Mouse (Mus musculus): Measurements from ENCODE around the gene Eif4a2. TPM values are rescaled to one million over a fixed set of nuclear protein-coding genes. Genes with fewer than 3 reads are reported as not detected.
"Not testable (repeated sequence)": the region's sequence is repeated elsewhere in the genome, so short reads cannot be mapped to it uniquely, and the experiment has no call there.

Gene Eif4a2
- 100 to 1,000 TPM; 884 to 895 TPM for total RNA-seq (2021)

- intact Hi-C loops (cut with DNase I) = loop anchor here (1.0 to 5.0 kb wide), 2 partner anchors 20 to 250 kb away; partner anchors contain the start of genes Dnajb11, Rfc4 and Tbccd1
- peak; percentile 93 to 94 for DNase-seq (ENCODE audit: low spot score in 2 of 2)
Observed at GRCm38 (mm10) chr16:23107231-23107942, at the start of gene Eif4a2. TSS of gene Eif4a2 (plus strand) at chr16:23107444.

DNA sequence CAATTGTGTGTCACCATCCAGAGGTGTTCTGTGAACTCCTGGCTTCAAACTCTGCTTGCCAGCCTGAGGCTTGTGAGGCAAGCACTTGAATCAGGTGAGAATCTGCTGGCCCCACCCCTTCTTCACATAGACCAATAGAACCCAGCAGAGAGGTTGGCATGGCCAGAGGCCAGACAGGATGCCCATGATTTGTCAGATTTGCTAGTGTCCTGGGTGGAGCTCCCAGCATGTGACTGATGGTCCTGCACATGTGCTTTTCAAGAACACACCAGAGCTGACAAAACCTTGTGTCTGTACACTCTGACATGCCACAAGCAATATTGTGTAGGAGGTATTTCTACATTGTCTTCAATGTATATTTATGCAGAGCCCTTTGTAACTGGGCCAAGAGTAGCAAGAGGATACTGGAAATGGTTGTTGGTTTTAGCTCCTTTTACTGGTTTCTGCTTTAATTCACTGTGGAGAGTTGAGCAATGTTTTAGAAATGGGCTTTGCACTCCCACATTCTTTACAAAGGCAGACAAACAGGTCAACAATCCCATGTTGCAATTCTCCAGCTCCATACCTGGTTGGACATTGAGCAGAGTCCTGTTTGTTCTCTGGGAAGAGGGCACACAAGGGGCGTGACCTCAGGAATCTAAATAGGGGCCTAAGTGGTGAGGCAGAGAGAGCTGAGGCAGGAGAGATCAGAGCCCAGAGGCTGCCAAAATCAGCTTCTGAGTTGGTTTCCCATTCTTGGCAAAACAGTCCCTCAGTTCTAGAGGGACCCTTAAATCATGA lies 49.4 kb upstream of the Eif4a2 start, which contains the start of gene Kng1:
TSS of gene Kng1 (plus strand) at position 198 of the 780 bp plus-strand sequence.
- intact Hi-C loops (cut with DNase I); DNase-seq (ENCODE audit: low spot score in 2 of 2): not testable (repeated sequence)

- intact Hi-C loops (cut with DNase I) = loop anchor here (10.0 kb wide), 1 partner anchor 45 kb away; no protein-coding TSS in a partner anchor
- DNase-seq (ENCODE audit: low spot score in 2 of 2) = not testable (repeated sequence)
Observed at GRCm38 (mm10) chr16:23059630-23060029, 47.6 kb upstream of the Eif4a2 start.

GRCm38 (mm10) chr16:23060781-23061325 lies 46.4 kb upstream of the Eif4a2 start:
- DNase-seq (ENCODE audit: low spot score in 2 of 2) = not testable (repeated sequence)
- intact Hi-C loops (cut with DNase I) = loop anchor here (10.0 kb wide), 1 partner anchor 46 kb away; no protein-coding TSS in a partner anchor

DNA sequence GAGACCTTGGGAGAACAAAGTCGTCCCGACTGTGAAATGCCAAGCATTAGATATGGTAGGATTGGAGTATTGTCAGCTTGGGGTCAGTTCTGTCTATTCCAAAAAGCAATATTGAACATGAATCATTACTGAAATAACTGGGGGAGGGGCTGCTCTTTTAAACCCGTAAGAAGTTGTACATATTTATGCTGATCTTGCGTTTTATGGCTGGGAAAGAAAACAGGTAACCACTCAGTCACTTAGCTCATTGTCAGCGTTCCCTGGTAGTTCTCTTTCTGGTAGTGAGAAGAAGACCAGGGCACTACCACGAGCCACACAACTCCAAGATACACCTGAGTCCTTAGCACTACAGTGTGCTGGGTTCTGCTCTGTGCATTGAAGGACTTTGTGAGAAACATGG lies 29.7 kb upstream of the Eif4a2 start:
- DNase-seq (ENCODE audit: low spot score in 2 of 2); intact Hi-C loops (cut with DNase I): not testable (repeated sequence)

GRCm38 (mm10) chr16:23087159-23087558 lies 20.1 kb upstream of the Eif4a2 start:
- intact Hi-C loops (cut with DNase I) = loop anchor here (5.0 kb wide), 1 partner anchor 315 kb away; no protein-coding TSS in a partner anchor
- not testable (repeated sequence) for DNase-seq (ENCODE audit: low spot score in 2 of 2)

- intact Hi-C loops (cut with DNase I) = loop anchor here (1.0 to 5.0 kb wide), 2 partner anchors 48 to 315 kb away; no protein-coding TSS in a partner anchor
- not testable (repeated sequence) for DNase-seq (ENCODE audit: low spot score in 2 of 2)
Observed at GRCm38 (mm10) chr16:23087712-23088111, 19.5 kb upstream of the Eif4a2 start.

DNA sequence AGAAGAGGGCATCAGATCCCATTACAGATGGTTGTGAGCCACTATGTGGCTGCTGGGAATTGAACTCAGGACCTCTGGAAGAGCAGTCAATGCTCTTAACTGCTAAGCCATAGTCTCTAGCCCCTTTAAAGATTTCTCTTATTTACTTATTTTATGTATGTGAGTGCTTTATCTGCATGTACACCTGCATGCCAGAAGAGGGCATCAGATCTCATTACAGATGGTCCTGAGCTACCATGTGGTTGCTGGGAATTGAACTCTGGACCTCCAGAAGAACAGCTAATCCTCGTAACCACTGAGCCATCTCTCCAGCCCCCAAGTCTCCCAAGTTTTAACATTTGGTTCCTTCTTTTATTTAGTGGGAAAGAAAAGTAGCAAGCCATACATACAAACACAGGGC lies 18.8 kb upstream of the Eif4a2 start:
- not testable (repeated sequence) for DNase-seq (ENCODE audit: low spot score in 2 of 2)
- intact Hi-C loops (cut with DNase I) = loop anchor here (1.0 to 5.0 kb wide), 2 partner anchors 47 to 314 kb away; no protein-coding TSS in a partner anchor

- DNase-seq (ENCODE audit: low spot score in 2 of 2); intact Hi-C loops (cut with DNase I): not testable (repeated sequence)
Observed at GRCm38 (mm10) chr16:23091345-23091744, 15.9 kb upstream of the Eif4a2 start.

DNA sequence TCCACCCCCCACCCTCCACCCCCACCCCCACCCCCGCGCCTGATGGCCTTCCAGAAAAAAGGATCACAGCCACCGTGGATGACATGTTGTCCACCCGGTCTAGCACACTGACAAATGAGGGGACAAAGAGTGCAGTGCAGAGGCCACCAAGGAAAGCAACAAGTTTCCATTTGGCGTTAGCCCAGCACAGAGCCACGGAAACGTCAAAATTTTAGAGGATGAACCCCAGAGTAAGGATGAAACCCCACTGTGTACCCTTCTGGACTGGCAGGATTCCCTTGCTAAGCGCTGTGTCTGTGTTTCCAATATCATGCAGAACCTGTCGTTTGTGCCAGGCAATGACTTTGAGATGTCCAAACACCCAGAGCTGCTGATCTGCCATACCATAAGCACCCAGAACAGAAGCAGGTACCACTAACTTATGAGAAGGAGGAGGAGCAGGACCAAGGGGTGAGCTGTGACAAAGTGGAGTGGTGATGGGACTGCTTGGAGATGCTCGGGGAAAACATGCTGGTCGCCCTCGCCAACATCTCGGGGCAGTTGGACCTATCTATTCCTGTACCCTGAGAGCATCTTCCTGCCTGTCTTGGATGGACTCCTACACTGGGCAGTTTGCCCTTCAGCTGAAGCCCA lies 13.8 kb upstream of the Eif4a2 start:
- intact Hi-C loops (cut with DNase I) = no loop called here
- no peak for DNase-seq (ENCODE audit: low spot score in 2 of 2)

GRCm38 (mm10) chr16:23094136-23094535 lies 13.1 kb upstream of the Eif4a2 start:
- intact Hi-C loops (cut with DNase I) = no loop called here
- DNase-seq (ENCODE audit: low spot score in 2 of 2) = no peak

- intact Hi-C loops (cut with DNase I); DNase-seq (ENCODE audit: low spot score in 2 of 2): not testable (repeated sequence)
Observed at GRCm38 (mm10) chr16:23095581-23095980, 11.7 kb upstream of the Eif4a2 start.

DNA sequence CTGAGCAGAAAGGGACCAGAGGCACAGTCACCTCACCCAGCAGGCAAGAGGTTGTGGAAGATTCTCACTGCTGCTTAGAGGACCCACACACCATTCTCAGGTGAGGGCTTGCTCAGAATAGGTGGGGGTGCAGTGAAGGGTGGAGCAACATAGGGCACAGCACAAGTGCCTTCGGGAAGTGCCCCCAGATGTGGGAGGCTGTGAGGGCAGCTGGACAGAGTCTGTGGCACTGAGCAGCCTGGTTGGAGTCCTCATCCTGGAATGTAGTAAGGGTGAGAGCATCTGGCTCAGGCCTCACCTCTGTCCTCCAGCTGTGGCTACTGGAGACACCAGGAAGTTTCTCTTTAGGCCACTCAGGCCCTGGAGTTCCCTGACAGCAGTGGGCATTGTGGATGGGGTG lies 10.4 kb upstream of the Eif4a2 start:
- DNase-seq (ENCODE audit: low spot score in 2 of 2); intact Hi-C loops (cut with DNase I): not testable (repeated sequence)

DNA sequence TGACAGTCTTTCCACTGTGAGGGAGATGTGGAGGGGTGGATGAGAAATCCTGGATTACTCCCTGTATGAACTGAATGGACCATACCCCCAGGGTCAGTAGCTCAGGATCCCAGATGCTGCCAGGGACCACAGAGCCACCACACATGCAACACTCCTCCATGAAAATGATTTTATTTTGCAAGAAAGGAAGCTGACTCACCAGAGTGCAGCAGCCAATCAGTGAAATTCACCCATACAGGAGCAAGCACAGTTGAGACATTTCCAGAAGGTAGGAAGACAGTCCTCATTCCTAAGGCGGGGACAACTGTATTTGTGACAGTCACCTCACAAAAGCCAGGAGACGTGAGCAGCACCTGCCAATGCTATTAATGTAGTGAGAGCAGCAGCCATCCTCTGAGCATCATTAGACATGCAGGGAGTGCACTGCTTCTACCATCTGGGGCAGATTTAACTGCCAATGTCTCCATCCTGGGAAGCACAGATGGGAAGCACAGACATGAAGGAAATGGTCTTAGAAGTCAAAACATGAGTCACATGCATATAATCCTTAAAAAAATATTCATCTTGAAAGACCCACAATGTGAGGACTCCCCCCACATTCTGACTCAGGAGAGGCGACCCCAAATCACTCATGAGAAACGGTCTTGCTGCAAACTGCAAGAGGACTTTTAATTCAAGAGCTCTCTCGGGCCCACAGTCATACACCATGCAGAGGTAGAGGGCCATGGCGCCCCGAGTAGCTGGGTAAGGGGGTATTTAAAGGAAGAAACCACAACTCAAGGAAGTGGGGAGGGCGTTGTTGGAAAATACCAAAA lies 9.7 kb upstream of the Eif4a2 start:
- DNase-seq (ENCODE audit: low spot score in 2 of 2) = peak; percentile 27 to 68
- intact Hi-C loops (cut with DNase I) = not testable (repeated sequence)

DNA sequence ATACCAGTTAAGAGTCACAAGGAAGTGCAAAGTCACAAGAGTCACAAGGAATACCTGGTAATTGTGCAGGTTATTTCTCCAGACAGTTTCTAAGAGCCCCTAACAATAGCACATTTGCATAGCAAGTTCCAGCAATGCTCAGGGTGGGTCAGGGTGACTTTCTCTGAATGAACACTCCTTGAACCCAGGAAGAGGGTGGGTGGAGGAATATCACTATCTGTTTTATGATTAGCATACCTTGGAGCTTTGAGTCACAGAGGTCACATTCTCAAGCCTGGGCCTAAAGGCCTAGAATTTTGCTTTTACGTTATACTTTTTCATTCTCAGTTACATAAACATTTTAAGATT lies 9.2 kb upstream of the Eif4a2 start:
- DNase-seq (ENCODE audit: low spot score in 2 of 2); intact Hi-C loops (cut with DNase I): not testable (repeated sequence)

GRCm38 (mm10) chr16:23099632-23100031 lies 7.6 kb upstream of the Eif4a2 start:
- intact Hi-C loops (cut with DNase I) = no loop called here
- no peak for DNase-seq (ENCODE audit: low spot score in 2 of 2)

DNA sequence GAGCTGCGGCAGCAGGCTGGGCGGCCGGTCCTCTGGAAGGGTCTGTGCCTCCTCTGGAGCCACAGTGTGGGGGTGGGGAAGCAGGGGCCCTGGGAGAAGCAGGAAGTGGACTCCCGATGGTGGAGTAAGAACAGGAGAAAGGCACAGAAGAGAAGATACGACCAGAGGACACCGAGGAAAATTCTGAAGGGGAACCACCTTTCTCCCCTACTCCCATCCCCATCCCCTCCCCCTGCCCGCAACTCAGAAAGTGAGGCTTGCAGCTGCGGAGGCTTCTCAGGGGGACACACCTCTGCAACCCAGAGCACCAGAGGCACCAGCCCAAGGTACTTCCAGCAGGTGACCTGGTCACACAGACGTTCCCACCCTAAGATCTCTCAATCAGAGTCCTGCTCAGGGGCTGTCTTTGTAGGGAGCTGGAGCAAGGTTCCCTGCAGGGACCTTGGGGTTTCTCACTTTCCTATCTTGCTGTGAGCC lies 7.1 kb upstream of the Eif4a2 start:
- DNase-seq (ENCODE audit: low spot score in 2 of 2) = no peak

GRCm38 (mm10) chr16:23100613-23101012 lies 6.6 kb upstream of the Eif4a2 start:
- DNase-seq (ENCODE audit: low spot score in 2 of 2) = no peak
- intact Hi-C loops (cut with DNase I) = no loop called here

More for the DNA sequence above, 7.1 kb upstream of the Eif4a2 start:
- intact Hi-C loops (cut with DNase I) = no loop called here

Measured in left cerebral cortex, postnatal 25 days (tissue).